Mouse (Mus musculus) cortical plate, adult 2 months (tissue): Measurements from ENCODE around the gene Adora2a.

Experiments used
- CTCF ChIP-seq: fragments of 200-500 bp; IDR thresholded peaks from 2 replicates; pipeline ENCODE4 v1.5.1; 2011; ENCODE audit warnings: mild to moderate bottlenecking, control low read depth, low read length; ENCODE audit not compliant: insufficient read depth; ENCODE audit errors: extremely low read depth
- POLR2A ChIP-seq: fragments of 200-500 bp; IDR thresholded peaks from 2 replicates; pipeline ENCODE4 v1.6.1; 2011; ENCODE audit warnings: mild to moderate bottlenecking, low read length, control low read depth; ENCODE audit not compliant: insufficient read depth; ENCODE audit errors: extremely low read depth

DNA sequence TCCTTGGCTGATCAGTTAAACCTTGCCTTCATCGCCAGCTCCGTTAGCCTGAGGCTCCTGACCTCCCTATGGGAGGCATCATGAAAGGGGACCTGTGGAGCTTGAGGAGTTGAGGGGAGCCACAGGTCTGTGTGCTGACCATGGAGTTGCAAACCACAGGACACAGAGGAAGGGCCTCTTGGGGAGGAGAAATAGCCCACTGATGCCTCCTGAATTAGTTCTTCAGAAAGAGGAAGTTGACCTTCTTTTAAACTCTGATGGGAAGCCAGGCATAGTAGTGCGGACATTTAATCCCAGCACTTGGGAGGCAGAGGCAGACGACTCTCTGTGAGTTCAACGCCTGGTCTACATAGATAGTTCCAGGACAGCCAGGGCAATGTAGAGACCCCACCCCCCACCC is 22.2 kb downstream of the Adora2a start:
- TF ChIP-seq CTCF (no peak), POLR2A (no peak)
